Mouse (Mus musculus) spleen, postnatal 10 days (tissue): ENCODE measurements around the gene Rsph6a.

Source experiments
- DNase-seq, 2 experiments: peaks; one replicate each; pipeline ENCODE4 v3.0.0; 2021 to 2022; ENCODE audit warnings: low spot score in 2 of 2

The Rsph6a gene

GRCm38 (mm10) chr7:19054047-19054776 lies at the start of gene Rsph6a:
Gene Rsph6a, plus strand, starts transcription at chr7:19054690.
- peak in 1 of 2 experiments; percentile 62 for DNase-seq

GRCm38 (mm10) chr7:19005417-19006121 lies 48.9 kb upstream of the Rsph6a start:
- no peak for DNase-seq

- peak; percentile 61 to 84 for DNase-seq
Measured at GRCm38 (mm10) chr7:19006476-19006875, 48.0 kb upstream of the Rsph6a start.

GRCm38 (mm10) chr7:19007026-19007977 lies 47.2 kb upstream of the Rsph6a start:
- DNase-seq: no peak

GRCm38 (mm10) chr7:19010581-19010980 lies 43.9 kb upstream of the Rsph6a start:
- DNase-seq: no peak

GRCm38 (mm10) chr7:19012025-19012621 lies 42.4 kb upstream of the Rsph6a start:
- DNase-seq: no peak

- DNase-seq: no peak
Measured at GRCm38 (mm10) chr7:19012882-19013281, 41.6 kb upstream of the Rsph6a start.

- no peak for DNase-seq
Measured at GRCm38 (mm10) chr7:19014452-19014851, 40.0 kb upstream of the Rsph6a start.

GRCm38 (mm10) chr7:19016042-19016441 lies 38.4 kb upstream of the Rsph6a start:
- DNase-seq: no peak

GRCm38 (mm10) chr7:19017909-19018308 lies 36.6 kb upstream of the Rsph6a start:
- DNase-seq: no peak

GRCm38 (mm10) chr7:19021048-19021447 lies 33.4 kb upstream of the Rsph6a start:
- no peak for DNase-seq

GRCm38 (mm10) chr7:19022189-19022958 lies 32.1 kb upstream of the Rsph6a start:
- DNase-seq: no peak

- peak in 1 of 2 experiments; percentile 56 for DNase-seq
Measured at GRCm38 (mm10) chr7:19023357-19023814, 31.1 kb upstream of the Rsph6a start, which contains the start of gene Foxa3. Gene Foxa3, minus strand, starts transcription at chr7:19023538.

- peak; percentile 88 to 96 for DNase-seq
Measured at GRCm38 (mm10) chr7:19024096-19024506, 30.4 kb upstream of the Rsph6a start, which contains the start of gene Sympk. Gene Sympk, plus strand, starts transcription at chr7:19024377.

- peak; percentile 55 to 57 for DNase-seq
Measured at GRCm38 (mm10) chr7:19024581-19025255, 29.8 kb upstream of the Rsph6a start.

- DNase-seq: no peak
Measured at GRCm38 (mm10) chr7:19028067-19028466, 26.4 kb upstream of the Rsph6a start.

GRCm38 (mm10) chr7:19029084-19029653 lies 25.3 kb upstream of the Rsph6a start:
- DNase-seq: peak; percentile 48 to 77

- no peak for DNase-seq
Measured at GRCm38 (mm10) chr7:19031641-19032040, 22.8 kb upstream of the Rsph6a start.

GRCm38 (mm10) chr7:19044616-19045015 lies 9.9 kb upstream of the Rsph6a start:
- no peak for DNase-seq
